15 mouse cellular contexts compared by ENCODE assay signal in the genomic region with DNA sequence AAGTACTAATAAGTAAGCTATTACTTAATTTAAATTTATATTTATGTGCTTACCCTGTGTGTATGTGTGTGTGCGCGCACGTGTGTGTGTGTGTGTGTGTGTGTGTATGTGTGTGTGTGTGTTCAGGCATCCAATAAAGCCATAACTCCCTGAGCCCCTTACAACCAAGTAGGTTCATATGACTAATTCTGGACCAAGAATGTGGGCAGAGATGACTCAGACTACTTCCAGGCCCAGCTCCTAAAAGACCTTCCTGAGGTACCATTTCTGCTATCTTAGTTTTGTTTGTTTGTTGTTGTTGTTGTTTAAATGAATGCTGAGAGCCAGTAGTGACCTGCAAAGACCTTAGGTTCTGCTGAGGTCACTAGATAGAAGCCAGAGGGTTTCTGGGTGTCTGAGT.
"Had no signal": no experiment of that assay in that cellular context is flagged by ENCODE, and none has a peak within 500 bp of the region (broad histone marks: within the 10 kb centered on the region; RNA-seq: fewer than 3 reads in every experiment).

No protein-coding gene starts in this region.

- ATAC-seq: inflammation-experienced regulatory T-cells, adult 6 months; intestine, postnatal 0 days; liver, postnatal 0 days; midbrain, embryonic 13.5 days had no signal

- DNase-seq: kidney, postnatal 10 days; kidney, postnatal 4 days; liver; liver, embryonic 13.5 days; liver, postnatal 0 days; lung, postnatal 14 days; right cerebral cortex, postnatal 14 days; thymus, postnatal 4 days had no signal

- H3K27me3 ChIP-seq: lung, embryonic 15.5 days; stomach, embryonic 15.5 days had no signal

- H3K9ac ChIP-seq: limb, embryonic 12.5 days; liver, embryonic 13.5 days; lung, embryonic 15.5 days; midbrain, embryonic 13.5 days; stomach, embryonic 15.5 days had no signal

- H3K9me3 ChIP-seq: limb, embryonic 12.5 days; liver, embryonic 13.5 days; lung, embryonic 15.5 days; midbrain, embryonic 13.5 days; stomach, embryonic 15.5 days had no signal

- H3K27ac ChIP-seq: layer of hippocampus, adult 2 months; limb, embryonic 12.5 days; liver, embryonic 13.5 days; lung, embryonic 15.5 days; midbrain, embryonic 13.5 days; stomach, embryonic 15.5 days had no signal

- H3K4me2 ChIP-seq: limb, embryonic 12.5 days; lung, embryonic 15.5 days; midbrain, embryonic 13.5 days; stomach, embryonic 15.5 days had no signal

- H3K36me3 ChIP-seq: limb, embryonic 12.5 days; liver, embryonic 13.5 days; lung, embryonic 15.5 days; midbrain, embryonic 13.5 days; stomach, embryonic 15.5 days had no signal

- H3K4me3 ChIP-seq: layer of hippocampus, adult 2 months; limb, embryonic 12.5 days; liver, embryonic 13.5 days; lung, embryonic 15.5 days; midbrain, embryonic 13.5 days; stomach, embryonic 15.5 days had no signal
